Mouse (Mus musculus): ENCODE results near the gene Ahsa1.
"Not testable (repeated sequence)": the region's sequence is repeated elsewhere in the genome, so short reads cannot be mapped to it uniquely, and the experiment has no call there.

The Ahsa1 gene

GRCm38 (mm10) chr12:87281766-87282165, 15.5 kb downstream of the Ahsa1 start:
- no peak for DNase-seq (ENCODE audit: low spot score in 2 of 2)

GRCm38 (mm10) chr12:87282743-87283142, 16.5 kb downstream of the Ahsa1 start:
- no peak for DNase-seq (ENCODE audit: low spot score in 2 of 2)

DNA sequence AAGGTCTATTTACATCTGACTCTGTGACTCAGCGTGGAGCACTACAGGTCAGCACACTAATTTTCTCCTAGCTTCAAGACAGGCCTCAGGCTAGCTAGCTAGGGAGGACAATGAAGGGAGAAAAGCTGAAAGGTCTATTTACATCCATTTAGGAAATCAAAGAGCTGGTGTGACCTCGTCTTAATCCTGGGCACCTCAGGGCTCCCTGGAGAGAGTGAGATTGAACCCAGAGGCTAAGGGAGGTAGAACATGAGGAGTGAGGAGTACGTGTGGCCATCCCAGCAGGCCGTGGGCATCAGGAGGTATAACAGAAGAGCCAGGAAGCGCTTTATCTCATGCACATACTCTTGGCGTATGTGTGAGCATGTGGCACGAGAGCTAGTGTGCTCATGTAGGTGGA, 17.4 kb downstream of the Ahsa1 start:
- DNase-seq (ENCODE audit: low spot score in 2 of 2) = no peak

DNA sequence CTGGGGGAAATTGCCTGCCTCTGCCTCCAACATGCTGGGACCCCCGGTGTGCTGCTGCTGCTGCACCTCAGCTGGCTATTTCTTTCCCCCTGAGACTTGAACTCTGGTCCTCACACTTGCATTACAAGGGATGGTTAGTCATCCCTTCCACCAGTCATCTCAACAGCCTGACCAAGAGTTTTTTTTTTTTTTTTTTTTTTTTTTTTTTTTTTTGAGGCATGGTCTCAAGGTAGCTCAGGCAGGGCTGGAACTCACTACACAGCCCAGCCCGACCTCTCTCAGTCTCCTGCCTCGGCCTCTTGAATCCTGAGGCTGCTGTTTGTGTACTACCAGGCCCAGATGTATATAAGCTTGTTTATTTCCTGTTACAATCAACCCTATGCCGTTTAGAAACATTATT, 18.0 kb downstream of the Ahsa1 start:
- no peak for DNase-seq (ENCODE audit: low spot score in 2 of 2)

- DNase-seq (ENCODE audit: low spot score in 2 of 2) = no peak
Measured at GRCm38 (mm10) chr12:87284726-87285125, 18.4 kb downstream of the Ahsa1 start.

GRCm38 (mm10) chr12:87289100-87289499, 22.8 kb downstream of the Ahsa1 start:
- DNase-seq (ENCODE audit: low spot score in 2 of 2) = no peak

GRCm38 (mm10) chr12:87293934-87294333, 27.7 kb downstream of the Ahsa1 start:
- no peak for DNase-seq (ENCODE audit: low spot score in 2 of 2)

GRCm38 (mm10) chr12:87299037-87299656, 32.9 kb downstream of the Ahsa1 start:
- no peak for DNase-seq (ENCODE audit: low spot score in 2 of 2)

GRCm38 (mm10) chr12:87299657-87300440, 33.6 kb downstream of the Ahsa1 start, which contains the start of gene Ism2:
Gene Ism2 (minus strand): TSS chr12:87299705.
- no peak for DNase-seq (ENCODE audit: low spot score in 2 of 2)

- no peak for DNase-seq (ENCODE audit: low spot score in 2 of 2)
Measured at GRCm38 (mm10) chr12:87300441-87300690, 34.1 kb downstream of the Ahsa1 start.

DNA sequence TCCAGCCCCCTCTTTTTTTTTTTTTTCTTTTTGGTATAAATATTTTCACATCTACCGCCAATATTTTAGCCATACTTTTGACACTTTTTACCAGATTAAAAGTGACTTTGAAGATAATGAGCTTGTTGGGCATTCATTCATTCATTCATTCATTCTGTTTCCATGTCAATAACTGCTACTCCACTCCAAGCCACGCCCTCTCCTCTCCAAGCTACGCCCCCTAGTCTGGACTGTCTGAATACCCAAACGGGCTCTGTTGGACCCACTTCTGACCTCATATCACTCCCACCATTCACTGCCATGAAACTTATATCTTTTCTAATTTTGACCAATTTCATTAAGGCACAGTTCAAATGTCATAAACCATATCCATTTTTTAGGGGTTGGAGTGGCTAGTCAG, 34.9 kb downstream of the Ahsa1 start:
- DNase-seq (ENCODE audit: low spot score in 2 of 2) = no peak

- no peak for DNase-seq (ENCODE audit: low spot score in 2 of 2)
Measured at GRCm38 (mm10) chr12:87305767-87306583, 39.7 kb downstream of the Ahsa1 start.

GRCm38 (mm10) chr12:87306584-87306844, 40.2 kb downstream of the Ahsa1 start:
- not testable (repeated sequence) for DNase-seq (ENCODE audit: low spot score in 2 of 2)

- DNase-seq (ENCODE audit: low spot score in 2 of 2) = no peak
Measured at GRCm38 (mm10) chr12:87313098-87313497, 46.8 kb downstream of the Ahsa1 start.

- DNase-seq (ENCODE audit: low spot score in 2 of 2) = no peak
Measured at GRCm38 (mm10) chr12:87317951-87318350, 51.7 kb downstream of the Ahsa1 start.

DNA sequence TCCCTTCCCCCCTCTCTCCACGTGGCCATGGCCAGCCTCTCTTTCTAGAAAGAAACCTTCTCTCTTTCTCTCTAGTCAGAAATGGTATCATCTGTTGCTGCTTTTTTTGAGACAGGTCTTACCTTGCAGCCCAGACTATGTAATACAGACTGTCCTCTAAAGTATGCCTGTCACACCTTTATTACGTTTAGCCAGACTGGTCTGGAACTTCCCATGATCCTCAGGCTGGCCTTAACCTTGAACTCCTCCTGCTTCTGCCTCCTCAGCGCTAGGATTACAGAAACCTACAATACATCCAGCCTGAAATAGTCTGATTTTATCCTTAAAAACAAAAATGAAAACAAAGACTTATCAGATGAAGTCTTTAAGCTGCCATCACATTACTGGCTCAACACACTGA, 53.0 kb downstream of the Ahsa1 start:
- DNase-seq (ENCODE audit: low spot score in 2 of 2) = no peak
